Mouse (Mus musculus): ENCODE results near the gene Vwa7. TPM values are rescaled to one million over a fixed set of nuclear protein-coding genes. Genes with fewer than 3 reads are reported as not detected.

Vwa7 gene
- polyA plus RNA-seq, 1 experiment = 0.38 TPM

- under 1% methylated on average over 57 of the region's 57 CpGs for WGBS
- DNase-seq (ENCODE audit: low read depth, low spot score) = no peak
Observed at GRCm38 (mm10) chr17:35058911-35059892, 42.8 kb downstream of the Vwa7 start, which contains the start of gene Ddah2. TSS of gene Ddah2 (plus strand) at chr17:35059035.

- no peak for DNase-seq (ENCODE audit: low read depth, low spot score)
- WGBS = 27% methylated on average over 14 of the region's 14 CpGs
Observed at GRCm38 (mm10) chr17:35060071-35060470, 43.7 kb downstream of the Vwa7 start.

- 59% methylated on average over 22 of the region's 22 CpGs for WGBS
- no peak for DNase-seq (ENCODE audit: low read depth, low spot score)
Observed at GRCm38 (mm10) chr17:35060737-35061297, 44.4 kb downstream of the Vwa7 start.

GRCm38 (mm10) chr17:35061299-35061698 lies 44.9 kb downstream of the Vwa7 start:
- no peak for DNase-seq (ENCODE audit: low read depth, low spot score)
- 55% methylated on average over 8 of the region's 8 CpGs for WGBS

GRCm38 (mm10) chr17:35063466-35063865 lies 47.1 kb downstream of the Vwa7 start:
- 79% methylated on average over 3 of the region's 3 CpGs for WGBS
- no peak for DNase-seq (ENCODE audit: low read depth, low spot score)

- DNase-seq (ENCODE audit: low read depth, low spot score) = no peak
- WGBS = 33% methylated on average over 10 of the region's 10 CpGs
Observed at GRCm38 (mm10) chr17:35064378-35064877, 48.0 kb downstream of the Vwa7 start.

- 12% methylated on average over 48 of the region's 48 CpGs for WGBS
- no peak for DNase-seq (ENCODE audit: low read depth, low spot score)
Observed at GRCm38 (mm10) chr17:35064951-35065947, 48.9 kb downstream of the Vwa7 start, which contains the start of gene Ly6g6c. TSS of gene Ly6g6c (plus strand) at chr17:35065388.

GRCm38 (mm10) chr17:35066084-35066483 lies 49.7 kb downstream of the Vwa7 start, which contains the start of gene Mpig6b:
TSS of gene Mpig6b (minus strand) at chr17:35066184.
- no peak for DNase-seq (ENCODE audit: low read depth, low spot score)
- WGBS = 89% methylated on average over 10 of the region's 10 CpGs

- 30% methylated on average over 17 of the region's 17 CpGs for WGBS
- DNase-seq (ENCODE audit: low read depth, low spot score) = no peak
Observed at GRCm38 (mm10) chr17:35068213-35068914, 52.0 kb downstream of the Vwa7 start.

GRCm38 (mm10) chr17:35070556-35071229 lies 54.3 kb downstream of the Vwa7 start:
- no peak for DNase-seq (ENCODE audit: low read depth, low spot score)
- 16% methylated on average over 6 of the region's 6 CpGs for WGBS

- no peak for DNase-seq (ENCODE audit: low read depth, low spot score)
- 69% methylated on average over 9 of the region's 9 CpGs for WGBS
Observed at GRCm38 (mm10) chr17:35071454-35071853, 55.1 kb downstream of the Vwa7 start.

GRCm38 (mm10) chr17:35074097-35074496 lies 57.7 kb downstream of the Vwa7 start:
- 43% methylated on average over 17 of the region's 17 CpGs for WGBS
- no peak for DNase-seq (ENCODE audit: low read depth, low spot score)

Other genes with a start within 250 kb of the Vwa7 start
- 0.05 TPM in 1 of 2 replicates, not detected in the other for gene Cyp21a1, start 212.0 kb upstream of the Vwa7 start, polyA plus RNA-seq (2012; rRNA removed)
- 49.5 and 57.9 TPM in 2 replicates for gene Stk19, start 179.6 kb upstream of the Vwa7 start, polyA plus RNA-seq (2012; rRNA removed)
- gene Dxo, start 179.6 kb upstream of the Vwa7 start, polyA plus RNA-seq (2012; rRNA removed) = 75.2 and 76.4 TPM in 2 replicates
- gene Skiv2l, start 166.4 kb upstream of the Vwa7 start, polyA plus RNA-seq (2012; rRNA removed) = 61.1 and 89.6 TPM in 2 replicates
- gene Nelfe, start 166.2 kb upstream of the Vwa7 start, polyA plus RNA-seq (2012; rRNA removed) = 31.2 and 33.8 TPM in 2 replicates
- gene Cfb, start 154.1 kb upstream of the Vwa7 start, polyA plus RNA-seq (2012; rRNA removed) = 64.4 and 94.3 TPM in 2 replicates
- gene Zbtb12, start 137.1 kb upstream of the Vwa7 start, polyA plus RNA-seq (2012; rRNA removed) = 4.7 and 5.8 TPM in 2 replicates
- gene Gm20547, start 134.5 kb upstream of the Vwa7 start, polyA plus RNA-seq (2012; rRNA removed) = not detected in 2 replicates
- 28.1 and 31.1 TPM in 2 replicates for gene C2, start 118.3 kb upstream of the Vwa7 start, polyA plus RNA-seq (2012; rRNA removed)
- gene Ehmt2, start 118.1 kb upstream of the Vwa7 start, polyA plus RNA-seq (2012; rRNA removed) = 151 and 185 TPM in 2 replicates
- gene Slc44a4, start 102.1 kb upstream of the Vwa7 start, polyA plus RNA-seq (2012; rRNA removed) = 180 and 226 TPM in 2 replicates
- 64.9 and 118 TPM in 2 replicates for gene Neu1, start 85.3 kb upstream of the Vwa7 start, polyA plus RNA-seq (2012; rRNA removed)
- 10.5 and 12.0 TPM in 2 replicates for gene Hspa1b, start 57.3 kb upstream of the Vwa7 start, polyA plus RNA-seq (2012; rRNA removed)
- not detected in 2 replicates for gene Gm20481, start 46.7 kb upstream of the Vwa7 start, polyA plus RNA-seq (2012; rRNA removed)
- 6.4 and 6.6 TPM in 2 replicates for gene Hspa1a, start 44.4 kb upstream of the Vwa7 start, polyA plus RNA-seq (2012; rRNA removed)
- gene Hspa1l, start 43.9 kb upstream of the Vwa7 start, polyA plus RNA-seq (2012; rRNA removed) = 0.21 and 0.22 TPM in 2 replicates
- gene Lsm2, start 34.7 kb upstream of the Vwa7 start, polyA plus RNA-seq (2012; rRNA removed) = 108 and 113 TPM in 2 replicates
- 104 and 139 TPM in 2 replicates for gene Vars, start 15.6 kb upstream of the Vwa7 start, polyA plus RNA-seq (2012; rRNA removed)
- 0.81 and 0.83 TPM in 2 replicates for gene Sapcd1, start 11.4 kb downstream of the Vwa7 start, polyA plus RNA-seq (2012; rRNA removed)
- 2.0 and 3.3 TPM in 2 replicates for gene Msh5, start 30.2 kb downstream of the Vwa7 start, polyA plus RNA-seq (2012; rRNA removed)
- 209 and 263 TPM in 2 replicates for gene Clic1, start 33.4 kb downstream of the Vwa7 start, polyA plus RNA-seq (2012; rRNA removed)
- gene Ddah2, start 42.5 kb downstream of the Vwa7 start, polyA plus RNA-seq (2012; rRNA removed) = 12.5 and 14.9 TPM in 2 replicates
- gene Ly6g6c, start 48.8 kb downstream of the Vwa7 start, polyA plus RNA-seq (2012; rRNA removed) = 0.17 and 3.8 TPM in 2 replicates
- gene Mpig6b, start 49.6 kb downstream of the Vwa7 start, polyA plus RNA-seq (2012; rRNA removed) = 0.26 and 0.47 TPM in 2 replicates
- 0.38 and 0.73 TPM in 2 replicates for gene Ly6g6e, start 60.3 kb downstream of the Vwa7 start, polyA plus RNA-seq (2012; rRNA removed)
- 0.89 and 3.5 TPM in 2 replicates for gene Ly6g6d, start 61.5 kb downstream of the Vwa7 start, polyA plus RNA-seq (2012; rRNA removed)
- 1.6 and 2.6 TPM in 2 replicates for gene Ly6g6f, start 69.0 kb downstream of the Vwa7 start, polyA plus RNA-seq (2012; rRNA removed)
- 71.9 and 115 TPM in 2 replicates for gene Abhd16a, start 72.7 kb downstream of the Vwa7 start, polyA plus RNA-seq (2012; rRNA removed)
- gene Ly6g5c, start 91.7 kb downstream of the Vwa7 start, polyA plus RNA-seq (2012; rRNA removed) = 0.81 TPM in 1 of 2 replicates, not detected in the other
- 2.2 and 3.0 TPM in 2 replicates for gene Ly6g5b, start 98.8 kb downstream of the Vwa7 start, polyA plus RNA-seq (2012; rRNA removed)
- gene Gpank1, start 104.9 kb downstream of the Vwa7 start, polyA plus RNA-seq (2012; rRNA removed) = 18.4 and 19.4 TPM in 2 replicates
- gene Csnk2b, start 105.5 kb downstream of the Vwa7 start, polyA plus RNA-seq (2012; rRNA removed) = 358 and 375 TPM in 2 replicates
- gene D17H6S53E, start 109.8 kb downstream of the Vwa7 start, polyA plus RNA-seq (2012; rRNA removed) = 11.7 and 17.5 TPM in 2 replicates
- gene Apom, start 115.5 kb downstream of the Vwa7 start, polyA plus RNA-seq (2012; rRNA removed) = 0.26 TPM in 1 of 2 replicates, not detected in the other
- 103 and 147 TPM in 2 replicates for gene Bag6, start 118.6 kb downstream of the Vwa7 start, polyA plus RNA-seq (2012; rRNA removed)
- gene Prrc2a, start 148.3 kb downstream of the Vwa7 start, polyA plus RNA-seq (2012; rRNA removed) = 227 and 272 TPM in 2 replicates
- gene Aif1, start 159.5 kb downstream of the Vwa7 start, polyA plus RNA-seq (2012; rRNA removed) = 3.7 and 3.8 TPM in 2 replicates
- 25.5 and 32.1 TPM in 2 replicates for gene Lst1, start 171.9 kb downstream of the Vwa7 start, polyA plus RNA-seq (2012; rRNA removed)
- 23.4 and 35.1 TPM in 2 replicates for gene Ltb, start 177.9 kb downstream of the Vwa7 start, polyA plus RNA-seq (2012; rRNA removed)
- 3.7 and 4.9 TPM in 2 replicates for gene Tnf, start 185.4 kb downstream of the Vwa7 start, polyA plus RNA-seq (2012; rRNA removed)
- gene Lta, start 188.8 kb downstream of the Vwa7 start, polyA plus RNA-seq (2012; rRNA removed) = 1.8 and 2.5 TPM in 2 replicates
- not detected in 2 replicates for gene Gm16181, start 204.3 kb downstream of the Vwa7 start, polyA plus RNA-seq (2012; rRNA removed)
- gene Atp6v1g2, start 217.1 kb downstream of the Vwa7 start, polyA plus RNA-seq (2012; rRNA removed) = 4.2 and 4.5 TPM in 2 replicates
- gene Nfkbil1, start 219.2 kb downstream of the Vwa7 start, polyA plus RNA-seq (2012; rRNA removed) = 11.8 and 13.0 TPM in 2 replicates
- 287 and 309 TPM in 2 replicates for gene Ddx39b, start 225.2 kb downstream of the Vwa7 start, polyA plus RNA-seq (2012; rRNA removed)
- 1,065 and 1,224 TPM in 2 replicates for gene H2-D1, start 246.2 kb downstream of the Vwa7 start, polyA plus RNA-seq (2012; rRNA removed)